Mouse (Mus musculus) E14TG2a.4 (cell line): ENCODE data around the gene Itm2c.
A peak's percentile ranks its signal among the peaks of the same experiment; 100 is the strongest.

Experiments
- H3K27me3 ChIP-seq: 2 replicates; pipeline ENCODE4 v1.6.1; 2014; ENCODE audit warnings: low read length, control low read depth; ENCODE audit not compliant: insufficient read depth
- H3K36me3 ChIP-seq: 2 replicates; pipeline ENCODE4 v1.6.1; 2014; ENCODE audit warnings: low read length, control low read depth; ENCODE audit not compliant: insufficient read depth
- H3K4me1 ChIP-seq: replicated peaks from 2 replicates; pipeline ENCODE4 v1.6.1; 2014; ENCODE audit warnings: low read depth, low read length, control low read depth
- H3K4me3 ChIP-seq: replicated peaks from 2 replicates; pipeline ENCODE4 v1.5.1; 2014; ENCODE audit warnings: mild to moderate bottlenecking, low read length
- H3K9me3 ChIP-seq: 2 replicates; pipeline ENCODE4 v1.6.1; 2014; ENCODE audit warnings: low read length, control low read depth
- CTCF ChIP-seq: conservative IDR thresholded peaks from 2 replicates; pipeline ENCODE4 v1.5.1; 2014; ENCODE audit warnings: low read length
- NANOG ChIP-seq: IDR thresholded peaks from 2 replicates; pipeline ENCODE4 v1.6.1; 2014; ENCODE audit warnings: borderline replicate concordance, low read length, mixed read lengths
- POU5F1 ChIP-seq: IDR thresholded peaks from 2 replicates; pipeline ENCODE4 v1.6.1; 2014; ENCODE audit warnings: low read length, borderline replicate concordance

Gene Itm2c

GRCm38 (mm10) chr1:85857261-85857754 is 36.8 kb upstream of the Itm2c start:
- Histone ChIP-seq H3K9me3 (peaks cover 16% of the 10 kb centered on the region), H3K36me3 (peaks cover 12% of the 10 kb centered on the region), H3K4me3 (no peak overlapping the region), H3K27me3 (no peaks in the 10 kb centered on the region), H3K4me1 (peaks cover 9% of the 10 kb centered on the region)
- TF ChIP-seq POU5F1 = no peak
- TF ChIP-seq NANOG = no peak

- no peak overlapping the region for H3K4me3 ChIP-seq
- TF ChIP-seq CTCF (no peak), POU5F1 (no peak), NANOG (no peak)
- peaks cover 84% of the 10 kb centered on the region for H3K9me3 ChIP-seq
- no peaks in the 10 kb centered on the region for H3K27me3 ChIP-seq
- H3K4me1 ChIP-seq = no peaks in the 10 kb centered on the region
- H3K36me3 ChIP-seq = no peaks in the 10 kb centered on the region
Observed at GRCm38 (mm10) chr1:85864383-85864782, 29.7 kb upstream of the Itm2c start.

- Histone ChIP-seq H3K36me3 (no peaks in the 10 kb centered on the region), H3K27me3 (no peaks in the 10 kb centered on the region), H3K9me3 (peaks cover 100% of the 10 kb centered on the region), H3K4me1 (no peaks in the 10 kb centered on the region), H3K4me3 (no peak overlapping the region)
- TF ChIP-seq NANOG (no peak), POU5F1 (no peak), CTCF (no peak)
Observed at GRCm38 (mm10) chr1:85870001-85870400, 24.1 kb upstream of the Itm2c start.

- Histone ChIP-seq H3K9me3 (peaks cover 100% of the 10 kb centered on the region), H3K27me3 (no peaks in the 10 kb centered on the region), H3K36me3 (no peaks in the 10 kb centered on the region), H3K4me3 (no peak overlapping the region), H3K4me1 (no peaks in the 10 kb centered on the region)
- TF ChIP-seq CTCF (no peak), POU5F1 (no peak), NANOG (no peak)
Observed at GRCm38 (mm10) chr1:85870546-85870945, 23.5 kb upstream of the Itm2c start.

GRCm38 (mm10) chr1:85882003-85882402 is 12.1 kb upstream of the Itm2c start:
- Histone ChIP-seq H3K9me3 (peaks cover 80% of the 10 kb centered on the region), H3K4me1 (no peaks in the 10 kb centered on the region), H3K36me3 (no peaks in the 10 kb centered on the region), H3K27me3 (no peaks in the 10 kb centered on the region), H3K4me3 (no peak overlapping the region)
- no peak for TF ChIP-seq CTCF
- no peak for TF ChIP-seq NANOG
- TF ChIP-seq POU5F1 = no peak

GRCm38 (mm10) chr1:85887221-85887620 is 6.9 kb upstream of the Itm2c start:
- TF ChIP-seq POU5F1 (no peak), NANOG (no peak), CTCF (no peak)
- no peak overlapping the region for H3K4me3 ChIP-seq

GRCm38 (mm10) chr1:85894748-85895360 is 773 bp downstream of the Itm2c start:
- peak overlapping the region; percentile 85 for H3K4me3 ChIP-seq
- H3K4me1 ChIP-seq = peaks cover 56% of the 10 kb centered on the region
- TF ChIP-seq POU5F1 (no peak), CTCF (no peak), NANOG (no peak)
- H3K36me3 ChIP-seq = 0 out of 2 replicates have a peak, but pooled peaks cover 4% of the 10 kb centered on the region
- H3K27me3 ChIP-seq = peaks cover 4% of the 10 kb centered on the region; the same call in 1 of the 2 replicates
- no peaks in the 10 kb centered on the region; the same call in 1 of the 2 replicates for H3K9me3 ChIP-seq

More at GRCm38 (mm10) chr1:85887221-85887620, 6.9 kb upstream of the Itm2c start:
- H3K9me3 ChIP-seq = peaks cover 29% of the 10 kb centered on the region
- no peaks in the 10 kb centered on the region for H3K27me3 ChIP-seq
- peaks cover 5% of the 10 kb centered on the region for H3K4me1 ChIP-seq
- H3K36me3 ChIP-seq = no peaks in the 10 kb centered on the region

- TF ChIP-seq CTCF = peak; percentile 32
- no peak for TF ChIP-seq NANOG
Observed at GRCm38 (mm10) chr1:85895391-85895837, 1.3 kb downstream of the Itm2c start.

More at GRCm38 (mm10) chr1:85895391-85895837, 1.3 kb downstream of the Itm2c start:
- peaks cover 57% of the 10 kb centered on the region for H3K4me1 ChIP-seq
- peaks cover 4% of the 10 kb centered on the region; the same call in 1 of the 2 replicates for H3K27me3 ChIP-seq
- 0 out of 2 replicates have a peak, but pooled peaks cover 4% of the 10 kb centered on the region for H3K36me3 ChIP-seq
- H3K9me3 ChIP-seq = no peaks in the 10 kb centered on the region; the same call in 1 of the 2 replicates
- H3K4me3 ChIP-seq = peak overlapping the region; percentile 85
